Mouse (Mus musculus) hematopoietic stem cell, adult 5-6 weeks (primary cell): ENCODE data around the gene Prtg. TPM values are rescaled to one million over a fixed set of nuclear protein-coding genes. Genes with fewer than 3 reads are reported as not detected.

Experiments
- ATAC-seq, 2 experiments: fragments of 125-278 bp in 1 of 2; replicated peaks in 1 of 2; 2 replicates each; pipeline ENCODE4 v1.8.0; 2016 to 2017; ENCODE audit warnings: inconsistent platforms in 2 of 2, mild to moderate bottlenecking in 2 of 2, moderate number of reproducible peaks in 2 of 2, low read depth in 1 of 2, moderate TSS enrichment in 1 of 2; ENCODE audit not compliant: low FRiP score in 2 of 2, poor library complexity in 2 of 2, severe bottlenecking in 2 of 2, insufficient read depth in 1 of 2, low TSS enrichment in 1 of 2
- total RNA-seq: library from RNA; stranded (forward); fragments of 172-1452, 232-1000 nt; gene quantifications from 2 replicates; pipeline ENCODE4 v1.2.3, GENCODE M21; 2017

Gene Prtg
- total RNA-seq, 1 experiment from 2014 or later, result not detected

GRCm38 (mm10) chr9:72839346-72839990 lies 32.8 kb downstream of the Prtg start:
- no peak for ATAC-seq

GRCm38 (mm10) chr9:72844496-72844895 lies 37.8 kb downstream of the Prtg start:
- no peak for ATAC-seq

GRCm38 (mm10) chr9:72846160-72846559 lies 39.5 kb downstream of the Prtg start:
- ATAC-seq, result no peak

- no peak for ATAC-seq
These were observed 44.9 kb downstream of the Prtg start for GRCm38 (mm10) chr9:72851541-72851940.

- ATAC-seq, result no peak
These were observed 45.3 kb downstream of the Prtg start for GRCm38 (mm10) chr9:72851979-72852378.

- ATAC-seq, result no peak
These were observed 47.1 kb downstream of the Prtg start for GRCm38 (mm10) chr9:72853681-72854190.

GRCm38 (mm10) chr9:72856721-72857120 lies 50.0 kb downstream of the Prtg start:
- ATAC-seq, result no peak

GRCm38 (mm10) chr9:72860764-72861163 lies 54.1 kb downstream of the Prtg start:
- ATAC-seq, result no peak

- no peak for ATAC-seq
These were observed 54.6 kb downstream of the Prtg start for GRCm38 (mm10) chr9:72861235-72861634.

GRCm38 (mm10) chr9:72862186-72862585 lies 55.5 kb downstream of the Prtg start:
- no peak for ATAC-seq

- ATAC-seq, result no peak
These were observed 56.3 kb downstream of the Prtg start for GRCm38 (mm10) chr9:72862955-72863354.

- no peak for ATAC-seq
These were observed 57.1 kb downstream of the Prtg start for GRCm38 (mm10) chr9:72863773-72864172.

GRCm38 (mm10) chr9:72867434-72867833 lies 60.8 kb downstream of the Prtg start:
- ATAC-seq, result no peak

- no peak for ATAC-seq
These were observed 62.1 kb downstream of the Prtg start for GRCm38 (mm10) chr9:72868774-72869173.

GRCm38 (mm10) chr9:72871506-72872297 lies 65.0 kb downstream of the Prtg start:
- no peak for ATAC-seq

GRCm38 (mm10) chr9:72872298-72873130 lies 65.8 kb downstream of the Prtg start:
- no peak for ATAC-seq

- no peak for ATAC-seq
These were observed 69.2 kb downstream of the Prtg start for GRCm38 (mm10) chr9:72875878-72876277.

GRCm38 (mm10) chr9:72877905-72878304 lies 71.2 kb downstream of the Prtg start:
- ATAC-seq, result peak; percentile 33 to 39; a peak in 3 of 4 replicates
